Mouse (Mus musculus) liver, embryonic 11.5 days (tissue): ENCODE data around the gene Amn1. TPM values are rescaled to one million over a fixed set of nuclear protein-coding genes. Genes with fewer than 3 reads are reported as not detected.

Experiments
- ATAC-seq: fragments of 200-750 bp; cut with Nextera tagmentation; replicated peaks from 2 replicates; pipeline ENCODE4 v1.8.0; 2017; ENCODE audit warnings: moderate number of reproducible peaks, mild to moderate bottlenecking, moderate TSS enrichment, moderate library complexity; ENCODE audit not compliant: low FRiP score
- DNase-seq: peaks from one replicate; pipeline ENCODE4 v3.0.0-alpha.2; 2017; ENCODE audit warnings: low spot score
- H3K27ac ChIP-seq: fragments of 300-500 bp; sonication (generic); 2 replicates; pipeline ENCODE4 v1.5.1; 2014; ENCODE audit warnings: mild to moderate bottlenecking, low read depth, low read length, control low read depth
- H3K27me3 ChIP-seq: fragments of 300-500 bp; sonication (generic); replicated peaks from 2 replicates; pipeline ENCODE4 v1.6.1; 2014; ENCODE audit warnings: low read length, mixed read lengths; ENCODE audit not compliant: control insufficient read depth, insufficient read depth
- H3K36me3 ChIP-seq: fragments of 300-500 bp; sonication (generic); 2 replicates; pipeline ENCODE4 v1.6.1; 2014; ENCODE audit warnings: mild to moderate bottlenecking, low read length, moderate library complexity, mixed read lengths; ENCODE audit not compliant: control insufficient read depth, insufficient read depth
- H3K4me1 ChIP-seq: fragments of 300-500 bp; sonication (generic); replicated peaks from 2 replicates; pipeline ENCODE4 v1.6.1; 2014; ENCODE audit warnings: low read length, mixed read lengths; ENCODE audit not compliant: control insufficient read depth, insufficient read depth
- H3K4me2 ChIP-seq: fragments of 300-500 bp; sonication (generic); 2 replicates; pipeline ENCODE4 v1.6.1; 2014; ENCODE audit warnings: mild to moderate bottlenecking, control low read depth, moderate library complexity
- H3K4me3 ChIP-seq: fragments of 300-500 bp; sonication (generic); 2 replicates; pipeline ENCODE4 v1.5.1; 2014; ENCODE audit warnings: low read depth, low read length, control low read depth
- H3K9ac ChIP-seq: fragments of 300-500 bp; sonication (generic); 2 replicates; pipeline ENCODE4 v1.6.1; 2014; ENCODE audit warnings: low read depth, low read length, control low read depth
- H3K9me3 ChIP-seq: fragments of 300-500 bp; sonication (generic); 2 replicates; pipeline ENCODE4 v1.6.1; 2016; ENCODE audit warnings: low read length, inconsistent platforms, mixed read lengths; ENCODE audit not compliant: control insufficient read depth
- WGBS: fragments of 180-500 bp; shearing (Covaris S2); extraction: QIAGEN DNeasy Blood & Tissue Kit; methylation state at CpG from one replicate; pipeline ENCODE4 v1.1.7; 2014; 5-methylcytosine and 5-hydroxymethylcytosine counted together
- polyA plus RNA-seq: library from polyadenylated mRNA; unstranded; fragments of >200 nt; fragmentation: Nextera tagmentation; extraction: Ambion mirVana; gene quantifications from 2 replicates; pipeline ENCODE4 v1.2.1, GENCODE M21; 2014

The Amn1 gene
- polyA plus RNA-seq, 1 experiment from 2014 or later = 12.8 TPM

GRCm38 (mm10) chr6:149148436-149149229 is 39.9 kb downstream of the Amn1 start:
- Histone ChIP-seq H3K9ac (no peak overlapping the region), H3K4me2 (no peak overlapping the region), H3K27ac (no peak overlapping the region), H3K4me1 (no peaks in the 10 kb centered on the region), H3K36me3 (peaks cover 10% of the 10 kb centered on the region; the same call in 1 of the 2 replicates), H3K27me3 (no peaks in the 10 kb centered on the region), H3K9me3 (no peaks in the 10 kb centered on the region), H3K4me3 (no peak overlapping the region)
- WGBS = 78% methylated on average over 7 of the region's 7 CpGs
- ATAC-seq = no peak
- no peak for DNase-seq

GRCm38 (mm10) chr6:149145143-149145542 is 43.4 kb downstream of the Amn1 start:
- DNase-seq = no peak
- H3K4me2 ChIP-seq = no peak overlapping the region
- WGBS = 95% methylated on average over 1 of the region's 1 CpGs
- no peak overlapping the region for H3K27ac ChIP-seq
- H3K36me3 ChIP-seq = peaks cover 10% of the 10 kb centered on the region; the same call in 1 of the 2 replicates
- no peaks in the 10 kb centered on the region for H3K27me3 ChIP-seq
- H3K4me1 ChIP-seq = no peaks in the 10 kb centered on the region
- no peak overlapping the region for H3K9ac ChIP-seq
- no peak for ATAC-seq
- no peaks in the 10 kb centered on the region for H3K9me3 ChIP-seq
- H3K4me3 ChIP-seq = no peak overlapping the region

DNA sequence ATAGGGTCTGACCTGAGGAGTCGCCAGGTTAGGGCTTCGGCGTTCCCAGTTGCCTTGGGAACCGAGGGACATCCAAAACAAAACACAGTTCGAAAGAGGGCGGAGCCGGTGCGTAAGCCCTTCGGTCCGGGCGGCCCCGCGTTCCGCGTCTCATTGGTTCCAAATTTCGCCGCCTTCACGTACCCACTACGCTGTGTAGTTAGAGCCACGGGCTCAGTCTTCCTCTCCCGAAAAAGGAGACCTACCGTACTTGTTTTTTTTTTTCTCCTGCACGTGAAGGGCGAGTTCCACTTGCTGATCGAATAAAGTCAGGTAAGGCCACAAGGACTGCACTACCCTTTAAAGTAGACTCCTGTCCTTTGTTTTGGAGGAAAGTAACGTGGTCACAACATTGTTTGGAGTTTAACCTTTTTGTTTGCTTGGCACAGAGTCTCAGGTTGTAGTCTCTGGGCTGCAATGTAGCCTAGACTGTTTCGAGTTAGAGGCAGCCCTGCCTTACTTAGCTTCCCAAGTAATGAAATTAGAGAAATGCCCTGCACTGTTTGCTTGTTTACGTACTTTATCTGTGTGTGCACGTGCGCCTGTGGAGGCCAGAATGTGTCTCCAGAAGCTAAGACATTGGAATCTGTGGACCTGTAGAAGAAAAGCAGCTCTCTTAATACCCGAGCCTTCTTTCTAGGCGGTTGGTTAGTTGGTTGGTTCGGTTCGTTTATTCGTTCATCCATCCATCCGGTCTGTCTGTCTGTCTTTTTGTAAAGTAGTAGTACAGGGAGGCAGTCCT is 46.9 kb downstream of the Amn1 start:
- Histone ChIP-seq H3K27ac (peak overlapping the region; percentile 50), H3K4me2 (peak overlapping the region; percentile 82), H3K27me3 (no peaks in the 10 kb centered on the region), H3K4me1 (no peaks in the 10 kb centered on the region), H3K36me3 (peaks cover 10% of the 10 kb centered on the region; the same call in 1 of the 2 replicates), H3K9ac (peak overlapping the region; percentile 81), H3K4me3 (peak overlapping the region; percentile 59), H3K9me3 (no peaks in the 10 kb centered on the region)
- WGBS = 5% methylated on average over 36 of the region's 36 CpGs
- DNase-seq (peak; percentile 84), ATAC-seq (peak; percentile 98)

- Histone ChIP-seq H3K9me3 (no peaks in the 10 kb centered on the region), H3K4me2 (no peak within 1 kb of the TSS), H3K36me3 (0 out of 2 replicates have a peak, but pooled peaks cover 5% of the 10 kb centered on the region), H3K27me3 (no peaks in the 10 kb centered on the region), H3K27ac (no peak within 1 kb of the TSS), H3K4me1 (peaks cover 6% of the 10 kb centered on the region; the same call in 1 of the 2 replicates), H3K4me3 (no peak within 1 kb of the TSS), H3K9ac (no peak within 1 kb of the TSS)
- no peak for ATAC-seq
- no peak for DNase-seq
- WGBS = 79% methylated on average over 1 of the region's 1 CpGs
Measured at GRCm38 (mm10) chr6:149139471-149139870, 49.0 kb downstream of the Amn1 start, which contains the start of gene Etfbkmt. Gene Etfbkmt, plus strand, starts transcription at chr6:149139849.

DNA sequence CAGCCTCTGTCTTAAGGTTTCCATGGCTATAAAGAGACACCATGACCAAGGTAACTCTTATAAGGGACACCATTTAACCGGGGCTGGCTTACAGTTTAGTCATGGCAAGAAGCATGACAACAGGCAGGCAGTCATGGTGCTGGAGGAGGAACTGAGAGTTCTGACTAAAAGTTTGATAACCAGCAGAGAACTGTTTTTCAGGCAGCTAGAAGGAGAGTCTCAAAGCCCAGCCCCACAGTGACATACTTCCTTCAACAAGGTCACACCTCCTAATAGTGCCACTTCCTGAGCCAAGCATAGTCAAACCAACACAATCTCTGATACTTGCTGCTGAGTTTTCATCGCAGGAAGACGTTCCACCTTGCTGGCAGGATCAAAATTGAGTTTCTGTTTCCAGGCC is 49.5 kb downstream of the Amn1 start:
- no peak overlapping the region for H3K4me2 ChIP-seq
- H3K4me1 ChIP-seq = peaks cover 10% of the 10 kb centered on the region; the same call in 1 of the 2 replicates
- ATAC-seq = no peak
- H3K27ac ChIP-seq = no peak overlapping the region
- no peak overlapping the region for H3K4me3 ChIP-seq
- no peaks in the 10 kb centered on the region for H3K9me3 ChIP-seq
- 0 out of 2 replicates have a peak, but pooled peaks cover under 1% of the 10 kb centered on the region for H3K36me3 ChIP-seq
- no peak for DNase-seq
- H3K27me3 ChIP-seq = no peaks in the 10 kb centered on the region
- 77% methylated on average over 3 of the region's 3 CpGs for WGBS
- no peak overlapping the region for H3K9ac ChIP-seq

GRCm38 (mm10) chr6:149137936-149138335 is 50.6 kb downstream of the Amn1 start:
- Histone ChIP-seq H3K4me2 (no peak overlapping the region), H3K36me3 (no peaks in the 10 kb centered on the region), H3K27me3 (no peaks in the 10 kb centered on the region), H3K4me1 (peaks cover 10% of the 10 kb centered on the region; the same call in 1 of the 2 replicates), H3K9ac (no peak overlapping the region), H3K27ac (no peak overlapping the region), H3K4me3 (no peak overlapping the region), H3K9me3 (no peaks in the 10 kb centered on the region)
- no peak for DNase-seq
- 61% methylated on average over 2 of the region's 2 CpGs for WGBS
- ATAC-seq = no peak

DNA sequence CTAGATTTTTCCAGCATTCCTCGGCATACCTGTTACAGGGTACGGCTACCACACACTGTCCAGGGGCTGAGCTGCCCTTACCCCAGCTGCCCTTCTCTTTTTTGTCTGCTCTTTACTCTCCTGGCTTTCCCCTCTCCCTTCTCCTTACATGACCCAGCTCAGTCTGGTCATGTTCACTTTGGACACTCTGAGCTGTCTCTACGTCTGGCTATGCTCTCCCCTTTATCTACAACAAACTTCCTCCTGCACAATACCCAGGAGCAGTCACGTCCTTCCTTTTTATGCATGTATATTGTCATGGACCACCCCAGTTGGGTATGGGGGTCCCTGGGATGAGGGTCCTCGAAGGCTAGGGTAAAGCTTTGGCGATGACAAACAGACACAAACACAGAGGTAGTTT is 52.9 kb downstream of the Amn1 start:
- Histone ChIP-seq H3K27ac (no peak overlapping the region), H3K9ac (no peak overlapping the region), H3K27me3 (no peaks in the 10 kb centered on the region), H3K9me3 (no peaks in the 10 kb centered on the region), H3K4me1 (peaks cover 10% of the 10 kb centered on the region; the same call in 1 of the 2 replicates), H3K36me3 (no peaks in the 10 kb centered on the region), H3K4me2 (no peak overlapping the region), H3K4me3 (no peak overlapping the region)
- no peak for ATAC-seq
- no peak for DNase-seq
- 54% methylated on average over 6 of the region's 6 CpGs for WGBS

- Histone ChIP-seq H3K27me3 (no peaks in the 10 kb centered on the region), H3K4me2 (no peak overlapping the region), H3K4me3 (no peak overlapping the region), H3K9me3 (no peaks in the 10 kb centered on the region), H3K4me1 (peaks cover 10% of the 10 kb centered on the region; the same call in 1 of the 2 replicates), H3K27ac (no peak overlapping the region), H3K36me3 (no peaks in the 10 kb centered on the region), H3K9ac (no peak overlapping the region)
- WGBS = 33% methylated on average over 5 of the region's 5 CpGs
- DNase-seq (no peak), ATAC-seq (0 out of 2 replicates have a peak, but pooled peaks have one; percentile 29)
Measured at GRCm38 (mm10) chr6:149134391-149135150, 53.9 kb downstream of the Amn1 start.
